Mouse (Mus musculus) testis, adult 2 months (tissue): ENCODE data around the gene Papola.

ENCODE experiments used
- CTCF ChIP-seq: fragments of 200-500 bp; IDR thresholded peaks from 2 replicates; pipeline ENCODE4 v1.5.1; 2012; ENCODE audit warnings: low read depth, mild to moderate bottlenecking, inconsistent platforms, low read length, moderate library complexity; ENCODE audit not compliant: control insufficient read depth, insufficient read depth, insufficient replicate concordance
- POLR2A ChIP-seq: fragments of 200-500 bp; IDR thresholded peaks from 2 replicates; pipeline ENCODE4 v1.6.1; 2012; ENCODE audit warnings: low read depth, mild to moderate bottlenecking, inconsistent platforms, low read length, moderate library complexity; ENCODE audit not compliant: control insufficient read depth

DNA sequence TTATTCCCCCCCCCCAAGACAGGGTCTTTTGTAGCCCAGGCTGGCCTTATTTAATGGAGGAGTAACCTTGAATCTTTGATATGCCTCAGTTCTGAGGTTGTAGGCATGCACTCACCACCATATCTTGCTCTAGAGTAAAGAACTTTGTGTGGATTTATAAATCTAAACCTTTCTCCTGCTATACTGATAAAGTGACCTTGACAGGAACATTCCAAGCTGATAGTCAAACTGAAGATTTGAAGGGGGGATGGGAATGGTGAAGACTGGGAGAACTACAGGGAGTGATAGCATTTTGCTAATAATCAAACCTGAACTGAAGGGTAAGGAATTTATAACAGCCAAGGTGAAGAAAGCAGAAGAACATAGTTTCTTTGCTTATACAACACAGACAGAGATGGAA, 13.5 kb downstream of the Papola start:
- TF ChIP-seq POLR2A (no peak), CTCF (no peak)
